Mouse (Mus musculus) lung, embryonic 15.5 days (tissue): Measurements from ENCODE around the gene Suclg1. TPM values are rescaled to one million over a fixed set of nuclear protein-coding genes. Genes with fewer than 3 reads are reported as not detected.

Experiments
- ATAC-seq: fragments of 200-750 bp; cut with Nextera tagmentation; 2 replicates; pipeline ENCODE4 v1.8.0; 2017; ENCODE audit warnings: moderate number of reproducible peaks, borderline replicate concordance; ENCODE audit not compliant: low FRiP score, low TSS enrichment; ENCODE audit errors: extremely low read depth
- H3K27ac ChIP-seq: fragments of 300-500 bp; sonication (generic); 2 replicates; pipeline ENCODE4 v1.5.1; 2015; ENCODE audit warnings: moderate library complexity, mild to moderate bottlenecking, inconsistent platforms
- H3K27me3 ChIP-seq: fragments of 300-500 bp; sonication (generic); 2 replicates; pipeline ENCODE4 v1.6.1; 2015; ENCODE audit warnings: inconsistent platforms
- H3K36me3 ChIP-seq: fragments of 300-500 bp; sonication (generic); 2 replicates; pipeline ENCODE4 v1.6.1; 2015; ENCODE audit warnings: inconsistent platforms
- H3K4me1 ChIP-seq: fragments of 300-500 bp; sonication (generic); 2 replicates; pipeline ENCODE4 v1.6.1; 2015; ENCODE audit warnings: inconsistent platforms
- H3K4me2 ChIP-seq: fragments of 300-500 bp; sonication (generic); 2 replicates; pipeline ENCODE4 v1.6.1; 2015; ENCODE audit warnings: inconsistent platforms, mild to moderate bottlenecking, moderate library complexity
- H3K4me3 ChIP-seq: fragments of 300-500 bp; sonication (generic); 2 replicates; pipeline ENCODE4 v1.5.1; 2015; ENCODE audit warnings: mild to moderate bottlenecking, inconsistent platforms
- H3K9ac ChIP-seq: fragments of 300-500 bp; sonication (generic); 2 replicates; pipeline ENCODE4 v1.6.1; 2015; ENCODE audit warnings: inconsistent platforms
- H3K9me3 ChIP-seq: fragments of 300-500 bp; sonication (generic); 2 replicates; pipeline ENCODE4 v1.6.1; 2016; ENCODE audit warnings: inconsistent platforms
- WGBS: fragments of 180-500 bp; shearing (Covaris S2); methylation state at CpG from one replicate; pipeline ENCODE4 v1.1.7; 2015; 5-methylcytosine and 5-hydroxymethylcytosine counted together
- polyA plus RNA-seq: library from polyadenylated mRNA; unstranded; fragments of >200 nt; fragmentation: Nextera tagmentation; extraction: Ambion mirVana; gene quantifications from 2 replicates; pipeline ENCODE4 v1.2.1, GENCODE M21; 2015

The Suclg1 gene
- polyA plus RNA-seq, 1 experiment from 2014 or later = 162 TPM

DNA sequence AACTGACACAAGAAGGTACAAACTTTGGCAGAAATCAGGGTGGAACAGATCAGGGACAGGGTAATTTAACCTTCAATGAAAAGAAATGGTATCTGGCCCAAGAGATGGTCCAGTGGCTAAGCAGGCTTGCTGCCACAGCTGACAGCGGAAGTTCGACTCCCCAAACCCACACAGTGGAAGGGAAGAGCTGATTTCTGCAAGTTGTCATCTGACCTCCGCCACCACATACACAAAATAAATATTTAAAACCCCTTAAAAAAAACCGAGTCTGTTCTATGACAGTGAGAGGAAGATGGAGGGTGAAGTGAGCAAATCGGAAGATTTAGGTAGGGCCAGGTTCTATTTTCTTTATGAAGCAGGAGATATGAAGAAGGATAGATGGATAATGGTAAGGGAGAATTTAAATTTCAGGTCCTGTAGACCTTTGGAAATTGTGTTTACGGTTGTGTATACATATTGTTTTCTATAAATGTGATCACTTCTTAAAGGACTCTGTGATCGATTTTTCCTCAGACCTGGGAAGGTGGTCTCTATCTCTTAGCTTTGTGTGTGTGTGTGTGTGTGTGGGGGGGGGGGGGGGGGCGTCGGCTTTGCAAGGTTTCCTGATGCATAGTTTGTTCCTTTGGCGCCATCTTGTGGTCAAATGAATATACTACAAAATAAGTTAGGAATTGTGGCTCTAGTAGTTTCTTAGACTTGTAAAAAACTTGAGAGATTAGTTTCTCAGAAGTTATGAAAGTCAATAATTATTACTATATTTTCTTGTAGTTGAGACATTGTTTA lies 20.6 kb upstream of the Suclg1 start:
- Histone ChIP-seq H3K4me2 (no peak overlapping the region), H3K27me3 (no peaks in the 10 kb centered on the region), H3K9me3 (no peaks in the 10 kb centered on the region), H3K27ac (no peak overlapping the region), H3K36me3 (no peaks in the 10 kb centered on the region), H3K4me1 (peaks cover 12% of the 10 kb centered on the region), H3K4me3 (no peak overlapping the region), H3K9ac (no peak overlapping the region)
- 24% methylated on average over 10 of the region's 10 CpGs for WGBS
- ATAC-seq = no peak

DNA sequence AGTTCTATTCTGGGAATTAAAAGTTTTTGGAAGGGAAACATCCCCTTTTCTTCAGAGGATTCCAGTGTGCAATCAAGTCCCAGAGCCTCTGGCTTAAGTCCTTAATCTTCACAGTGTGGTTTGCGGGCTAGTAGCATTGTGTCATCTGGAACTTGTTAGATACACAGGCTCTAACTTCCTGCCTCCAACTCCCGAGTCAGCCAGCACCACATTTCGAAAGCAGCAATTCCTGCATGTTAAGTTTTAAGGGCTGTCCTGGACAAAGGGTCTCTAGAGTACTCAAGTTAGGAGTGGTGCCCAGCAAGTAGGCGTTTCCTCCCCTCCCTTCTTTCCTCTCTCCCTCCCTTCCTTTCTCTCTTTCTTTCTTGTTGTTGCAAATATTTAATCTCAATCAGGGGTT lies 19.8 kb upstream of the Suclg1 start:
- Histone ChIP-seq H3K9me3 (no peaks in the 10 kb centered on the region), H3K9ac (no peak overlapping the region), H3K36me3 (no peaks in the 10 kb centered on the region), H3K4me1 (peaks cover 8% of the 10 kb centered on the region; the same call in 1 of the 2 replicates), H3K4me3 (no peak overlapping the region), H3K4me2 (no peak overlapping the region), H3K27ac (0 out of 2 replicates have a peak overlapping the region, but pooled peaks have one; percentile 9), H3K27me3 (no peaks in the 10 kb centered on the region)
- 23% methylated on average over 4 of the region's 4 CpGs for WGBS
- no peak for ATAC-seq

DNA sequence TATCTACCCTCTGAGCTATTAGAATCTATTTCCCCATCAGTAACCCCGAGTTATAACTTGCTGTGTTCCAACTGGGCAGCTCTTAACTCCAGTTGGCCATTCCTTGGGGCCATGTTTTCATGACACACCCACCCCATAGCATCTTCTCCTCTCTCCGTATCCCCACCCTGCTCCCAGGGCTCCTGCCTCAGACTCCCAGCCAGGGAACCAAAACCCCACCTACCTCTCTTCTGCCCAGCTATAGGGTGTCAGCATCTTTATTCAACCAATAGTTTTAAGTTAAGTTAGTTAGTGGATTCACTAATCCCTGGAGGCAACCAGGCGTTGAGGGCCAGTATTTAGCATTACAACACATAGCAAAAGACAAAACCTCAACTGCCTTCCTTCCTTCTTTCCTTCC lies 19.3 kb upstream of the Suclg1 start:
- H3K36me3 ChIP-seq = no peaks in the 10 kb centered on the region
- WGBS = 66% methylated on average over 3 of the region's 3 CpGs
- no peak overlapping the region for H3K4me3 ChIP-seq
- no peak overlapping the region for H3K9ac ChIP-seq
- H3K9me3 ChIP-seq = no peaks in the 10 kb centered on the region
- H3K27ac ChIP-seq = 0 out of 2 replicates have a peak overlapping the region, but pooled peaks have one; percentile 9
- peaks cover 8% of the 10 kb centered on the region; the same call in 1 of the 2 replicates for H3K4me1 ChIP-seq
- no peak for ATAC-seq
- H3K4me2 ChIP-seq = no peak overlapping the region
- H3K27me3 ChIP-seq = no peaks in the 10 kb centered on the region

DNA sequence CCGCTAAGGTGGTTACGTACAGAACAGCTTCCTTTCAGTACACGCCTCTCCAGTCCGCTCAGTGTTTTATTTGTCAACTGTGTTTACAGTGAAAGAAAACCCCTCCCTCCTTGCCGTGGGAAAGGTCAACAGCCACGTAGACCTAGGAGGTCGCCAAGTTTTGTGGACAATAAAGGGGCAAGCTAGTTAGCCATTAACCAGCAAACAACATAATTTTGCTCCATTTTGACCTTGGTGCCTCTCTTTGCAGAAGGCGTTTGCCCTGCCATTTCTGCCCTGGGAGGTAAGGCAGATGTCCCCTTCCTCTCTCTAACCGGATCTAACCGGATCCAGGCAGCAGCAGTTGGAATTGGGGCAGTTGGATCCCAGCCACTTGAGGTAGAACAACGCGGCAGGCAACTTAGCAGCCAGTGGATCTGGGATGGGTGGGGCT lies 16.0 kb upstream of the Suclg1 start:
- Histone ChIP-seq H3K27me3 (no peaks in the 10 kb centered on the region), H3K9ac (no peak overlapping the region), H3K36me3 (no peaks in the 10 kb centered on the region), H3K4me3 (no peak overlapping the region), H3K9me3 (no peaks in the 10 kb centered on the region), H3K27ac (no peak overlapping the region), H3K4me2 (0 out of 2 replicates have a peak overlapping the region, but pooled peaks have one; percentile 2), H3K4me1 (peaks cover 8% of the 10 kb centered on the region; the same call in 1 of the 2 replicates)
- no peak for ATAC-seq
- 63% methylated on average over 12 of the region's 12 CpGs for WGBS

DNA sequence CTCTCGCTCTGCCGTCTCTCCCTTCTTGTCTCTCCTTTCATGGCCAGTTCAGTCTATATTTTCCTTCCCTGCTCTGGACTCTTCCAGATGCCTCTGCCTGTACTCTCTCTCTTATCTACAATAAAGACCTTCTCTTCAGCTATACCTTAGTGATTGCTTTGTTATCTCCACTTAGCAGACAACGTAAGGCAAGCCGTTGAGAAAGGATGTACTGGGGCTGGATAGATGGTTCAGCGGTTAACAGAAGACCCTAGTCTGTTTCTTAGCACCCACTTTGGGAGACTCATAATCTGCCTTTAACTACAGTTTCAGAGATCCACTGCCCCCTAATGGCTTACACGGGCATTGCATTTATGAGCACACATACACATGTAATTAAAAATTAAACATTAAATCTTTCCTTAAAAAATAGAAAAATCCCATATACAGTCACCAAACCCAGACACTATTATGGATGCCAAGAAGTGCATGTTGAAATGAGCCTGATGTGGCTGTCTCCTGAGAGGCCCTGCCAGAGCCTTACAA lies 14.9 kb upstream of the Suclg1 start:
- H3K9ac ChIP-seq = no peak overlapping the region
- H3K27ac ChIP-seq = no peak overlapping the region
- H3K4me2 ChIP-seq = no peak overlapping the region
- H3K27me3 ChIP-seq = no peaks in the 10 kb centered on the region
- H3K36me3 ChIP-seq = no peaks in the 10 kb centered on the region
- no peaks in the 10 kb centered on the region for H3K9me3 ChIP-seq
- 87% methylated on average over 6 of the region's 6 CpGs for WGBS
- no peak overlapping the region for H3K4me3 ChIP-seq
- ATAC-seq = no peak
- H3K4me1 ChIP-seq = 0 out of 2 replicates have a peak, but pooled peaks cover 4% of the 10 kb centered on the region

DNA sequence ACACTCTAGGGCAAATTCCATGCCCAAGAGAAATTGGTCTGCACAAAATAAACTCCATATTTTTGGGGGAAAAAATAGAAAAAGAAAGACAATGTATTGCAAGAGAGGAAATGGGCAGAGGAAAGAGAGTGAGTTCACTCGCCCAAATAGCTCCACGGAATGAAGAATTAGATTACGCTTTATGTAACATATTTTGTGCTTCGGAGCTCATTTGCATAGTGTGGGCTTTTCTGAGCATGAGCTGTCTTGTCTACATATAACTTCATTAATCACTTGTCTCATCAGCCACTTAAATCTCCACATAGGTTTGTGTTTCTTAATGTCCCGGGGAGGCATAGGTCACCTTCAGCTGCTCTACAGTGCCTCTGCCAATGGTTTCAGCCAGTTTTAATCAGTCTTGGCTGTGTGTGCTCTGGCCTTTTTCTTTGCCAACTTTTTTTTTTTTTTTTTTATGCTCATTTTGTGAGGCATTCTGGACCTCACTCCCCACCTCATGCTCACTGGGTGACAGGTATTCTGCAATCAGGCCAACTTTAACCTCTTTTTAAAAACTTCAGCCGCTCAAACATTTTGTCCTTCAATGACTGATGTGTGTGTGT lies 13.8 kb upstream of the Suclg1 start:
- no peaks in the 10 kb centered on the region for H3K4me1 ChIP-seq
- no peak overlapping the region for H3K9ac ChIP-seq
- no peak overlapping the region for H3K27ac ChIP-seq
- H3K9me3 ChIP-seq = no peaks in the 10 kb centered on the region
- WGBS = 68% methylated on average over 6 of the region's 6 CpGs
- no peak overlapping the region for H3K4me2 ChIP-seq
- H3K36me3 ChIP-seq = no peaks in the 10 kb centered on the region
- ATAC-seq = no peak
- no peaks in the 10 kb centered on the region for H3K27me3 ChIP-seq
- no peak overlapping the region for H3K4me3 ChIP-seq

DNA sequence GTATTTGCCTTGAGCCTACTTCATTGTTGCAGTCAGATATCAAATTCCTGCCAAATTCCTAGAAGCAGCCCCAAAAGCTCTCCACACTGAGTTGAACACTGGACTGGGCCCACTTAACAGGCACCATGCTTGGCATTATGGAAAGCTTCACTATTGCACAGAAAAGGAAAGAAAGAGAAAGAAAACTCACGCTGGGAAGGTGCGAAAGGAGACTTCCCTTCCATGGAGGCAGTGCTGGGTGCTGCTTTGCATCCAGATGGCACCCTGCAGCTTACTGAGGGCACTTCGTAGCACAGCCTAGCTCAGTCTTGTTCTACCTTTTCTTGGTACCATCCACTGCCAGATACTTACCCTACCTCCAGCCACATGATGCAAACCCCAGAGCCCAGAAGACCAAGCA lies 12.5 kb upstream of the Suclg1 start:
- 65% methylated on average over 3 of the region's 3 CpGs for WGBS
- no peaks in the 10 kb centered on the region for H3K4me1 ChIP-seq
- H3K27me3 ChIP-seq = no peaks in the 10 kb centered on the region

DNA sequence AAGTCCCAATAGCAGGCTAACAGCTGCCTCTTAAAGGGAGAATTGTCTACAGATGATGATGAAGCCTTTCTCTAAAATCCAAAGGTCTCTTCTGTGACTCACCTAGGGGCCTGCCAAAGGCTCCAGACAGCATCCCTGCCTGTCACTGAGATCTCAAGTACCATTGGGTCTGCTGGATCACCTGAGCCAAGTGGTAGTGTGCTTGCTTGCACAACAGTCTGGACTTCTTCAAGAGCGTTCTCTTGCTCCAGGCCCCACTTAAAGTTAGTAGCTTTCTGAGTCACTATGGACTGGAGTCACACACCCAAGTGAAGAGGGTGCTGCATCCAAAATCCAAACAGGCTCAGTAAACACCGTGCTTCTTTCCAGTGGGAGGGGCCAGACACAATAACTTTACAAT lies 1.4 kb upstream of the Suclg1 start:
- H3K4me1 ChIP-seq = peaks cover 10% of the 10 kb centered on the region
- no peak overlapping the region for H3K9ac ChIP-seq
- 71% methylated on average over 2 of the region's 2 CpGs for WGBS
- H3K36me3 ChIP-seq = no peaks in the 10 kb centered on the region
- H3K9me3 ChIP-seq = no peaks in the 10 kb centered on the region
- no peak overlapping the region for H3K4me2 ChIP-seq
- no peak overlapping the region for H3K27ac ChIP-seq
- H3K27me3 ChIP-seq = no peaks in the 10 kb centered on the region
- no peak for ATAC-seq
- no peak overlapping the region for H3K4me3 ChIP-seq

More for the DNA sequence above, 12.5 kb upstream of the Suclg1 start:
- no peak for ATAC-seq
- Histone ChIP-seq H3K4me2 (no peak overlapping the region), H3K36me3 (no peaks in the 10 kb centered on the region), H3K9me3 (no peaks in the 10 kb centered on the region), H3K9ac (no peak overlapping the region), H3K27ac (no peak overlapping the region), H3K4me3 (no peak overlapping the region)

DNA sequence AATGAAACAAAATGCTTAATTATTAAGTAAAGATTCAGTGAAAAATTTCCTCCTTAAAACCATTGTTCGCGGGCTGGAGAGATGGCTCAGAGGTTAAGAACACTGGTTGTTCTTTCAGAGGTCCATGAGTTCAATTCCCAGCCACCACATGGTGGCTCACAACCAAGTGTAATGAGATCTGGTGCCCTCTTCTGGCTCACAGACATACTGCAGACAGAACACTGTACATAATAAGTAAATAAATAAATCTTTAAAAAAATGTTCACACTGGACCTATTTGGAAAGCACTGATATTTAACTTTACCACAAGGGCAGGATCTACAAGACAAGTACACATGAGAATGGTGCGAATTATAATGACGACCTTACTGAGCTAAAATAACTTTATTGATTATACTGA lies 730 bp upstream of the Suclg1 start:
- Histone ChIP-seq H3K9me3 (no peaks in the 10 kb centered on the region), H3K4me1 (peaks cover 10% of the 10 kb centered on the region), H3K4me2 (peak overlapping the region; percentile 72), H3K9ac (no peak overlapping the region), H3K4me3 (peak overlapping the region; percentile 76), H3K27me3 (no peaks in the 10 kb centered on the region), H3K27ac (no peak overlapping the region), H3K36me3 (no peaks in the 10 kb centered on the region)
- WGBS = 40% methylated on average over 4 of the region's 4 CpGs
- no peak for ATAC-seq

DNA sequence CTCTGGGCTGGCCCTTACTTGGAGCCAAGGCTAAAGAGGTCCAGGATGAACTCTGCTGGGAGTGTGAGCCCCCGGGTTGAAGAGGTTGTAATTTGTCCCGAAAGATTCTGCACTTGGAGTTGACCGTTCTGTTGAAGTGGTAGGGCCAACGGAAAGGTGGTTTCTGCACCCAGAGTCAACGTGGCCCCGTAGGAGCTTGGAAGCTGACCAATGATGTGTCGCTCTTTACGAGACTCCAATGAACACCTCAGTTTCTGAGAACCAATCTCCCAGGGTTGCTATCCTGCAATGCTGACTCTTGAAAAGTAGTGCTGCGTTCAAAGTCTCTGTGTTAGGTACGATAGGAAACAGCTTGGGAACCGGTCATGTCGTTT lies 854 bp downstream of the Suclg1 start:
- no peaks in the 10 kb centered on the region for H3K27me3 ChIP-seq
- 2% methylated on average over 12 of the region's 12 CpGs for WGBS
- peak overlapping the region; percentile 72 for H3K4me2 ChIP-seq
- H3K27ac ChIP-seq = 0 out of 2 replicates have a peak overlapping the region, but pooled peaks have one; percentile 15
- ATAC-seq = peak; percentile 24; the same call in 1 of the 2 replicates
- H3K4me3 ChIP-seq = peak overlapping the region; percentile 76
- no peaks in the 10 kb centered on the region for H3K36me3 ChIP-seq
- peaks cover 11% of the 10 kb centered on the region for H3K4me1 ChIP-seq
- H3K9ac ChIP-seq = peak overlapping the region; percentile 83
- H3K9me3 ChIP-seq = no peaks in the 10 kb centered on the region

DNA sequence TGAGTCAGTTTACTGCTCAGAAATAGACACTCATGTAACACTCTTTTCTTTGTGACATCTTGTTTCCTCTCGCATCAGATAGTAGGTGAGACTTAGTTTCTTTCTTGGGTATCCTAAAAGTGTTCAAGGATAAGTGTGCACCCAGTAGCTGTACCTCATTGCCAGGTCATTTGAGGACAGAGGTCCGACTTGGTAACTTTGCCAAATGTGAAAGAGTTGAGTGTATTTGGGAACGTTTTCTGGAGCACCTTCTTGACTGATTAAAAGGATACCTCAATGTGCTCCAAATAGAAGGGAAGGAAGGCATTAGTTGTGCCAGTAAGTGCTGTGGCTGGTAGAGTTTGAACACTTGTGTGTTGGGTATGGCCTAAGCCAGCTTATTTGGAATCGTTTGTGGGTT lies 1.7 kb downstream of the Suclg1 start:
- peak overlapping the region; percentile 76 for H3K4me3 ChIP-seq
- H3K27ac ChIP-seq = no peak overlapping the region
- peaks cover 19% of the 10 kb centered on the region for H3K4me1 ChIP-seq
- no peak for ATAC-seq
- H3K36me3 ChIP-seq = no peaks in the 10 kb centered on the region
- no peaks in the 10 kb centered on the region for H3K27me3 ChIP-seq
- no peaks in the 10 kb centered on the region for H3K9me3 ChIP-seq
- H3K9ac ChIP-seq = peak overlapping the region; percentile 0; the same call in 1 of the 2 replicates
- 68% methylated on average over 4 of the region's 4 CpGs for WGBS
- peak overlapping the region; percentile 72; the same call in 1 of the 2 replicates for H3K4me2 ChIP-seq

DNA sequence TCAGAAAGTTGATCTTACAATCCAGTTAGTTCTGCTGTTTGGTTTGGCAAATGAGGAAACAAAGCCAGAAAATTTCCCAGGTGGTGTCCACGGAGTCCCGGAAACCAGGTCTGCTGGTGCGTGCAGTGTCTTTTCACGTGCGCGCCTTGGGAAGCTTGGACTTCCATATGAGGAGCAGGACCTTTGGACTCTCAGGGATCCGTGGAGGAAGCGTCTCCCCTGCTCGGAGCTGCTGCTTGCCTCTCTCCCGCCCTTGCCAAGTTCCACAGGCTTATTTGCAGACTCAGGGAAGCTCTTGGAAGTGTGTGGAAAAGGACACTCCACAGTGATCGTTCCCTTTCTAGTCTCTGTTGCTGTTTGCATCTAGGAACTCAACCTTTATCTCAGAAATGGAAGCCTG lies 3.2 kb downstream of the Suclg1 start:
- Histone ChIP-seq H3K4me3 (no peak overlapping the region), H3K4me1 (peaks cover 19% of the 10 kb centered on the region), H3K36me3 (peaks cover under 1% of the 10 kb centered on the region; the same call in 1 of the 2 replicates), H3K4me2 (no peak overlapping the region), H3K27ac (no peak overlapping the region), H3K9ac (no peak overlapping the region), H3K9me3 (no peaks in the 10 kb centered on the region), H3K27me3 (no peaks in the 10 kb centered on the region)
- WGBS = 87% methylated on average over 11 of the region's 11 CpGs
- no peak for ATAC-seq
